Mouse (Mus musculus): ENCODE measurements around the gene Zbtb32.

GRCm38 (mm10) chr7:30572969-30573368 lies 25.7 kb downstream of the Zbtb32 start:
- TF ChIP-seq CTCF (IDR thresholded peaks at IDR 0.05; ENCODE audit: low read depth, low read length) (no peak), POLR2A (IDR thresholded peaks at IDR 0.05; ENCODE audit: insufficient read depth, low read length) (no peak), EP300 (IDR thresholded peaks at IDR 0.05; ENCODE audit: insufficient read depth, low read depth, low read length) (no peak)

Data from ES-Bruce4 (cell line).